Mouse (Mus musculus) common myeloid progenitor, adult 5-6 weeks (primary cell): ENCODE results near the gene Ism2. TPM values are rescaled to one million over a fixed set of nuclear protein-coding genes. Genes with fewer than 3 reads are reported as not detected.
A peak's percentile ranks its signal among the peaks of the same experiment; 100 is the strongest.
"Not testable (repeated sequence)": the region's sequence is repeated elsewhere in the genome, so short reads cannot be mapped to it uniquely, and the experiment has no call there.

ENCODE experiments used
- ATAC-seq: replicated peaks from 2 replicates; pipeline ENCODE4 v1.8.0; 2016; ENCODE audit warnings: low read depth, mild to moderate bottlenecking, moderate TSS enrichment, inconsistent platforms; ENCODE audit not compliant: poor library complexity, severe bottlenecking
- total RNA-seq: library from RNA; stranded (forward); fragments of 200-1000, 187-1606 nt; gene quantifications from 2 replicates; pipeline ENCODE4 v1.2.3, GENCODE M21; 2017

The Ism2 gene
- total RNA-seq, 1 experiment from 2014 or later: not detected

DNA sequence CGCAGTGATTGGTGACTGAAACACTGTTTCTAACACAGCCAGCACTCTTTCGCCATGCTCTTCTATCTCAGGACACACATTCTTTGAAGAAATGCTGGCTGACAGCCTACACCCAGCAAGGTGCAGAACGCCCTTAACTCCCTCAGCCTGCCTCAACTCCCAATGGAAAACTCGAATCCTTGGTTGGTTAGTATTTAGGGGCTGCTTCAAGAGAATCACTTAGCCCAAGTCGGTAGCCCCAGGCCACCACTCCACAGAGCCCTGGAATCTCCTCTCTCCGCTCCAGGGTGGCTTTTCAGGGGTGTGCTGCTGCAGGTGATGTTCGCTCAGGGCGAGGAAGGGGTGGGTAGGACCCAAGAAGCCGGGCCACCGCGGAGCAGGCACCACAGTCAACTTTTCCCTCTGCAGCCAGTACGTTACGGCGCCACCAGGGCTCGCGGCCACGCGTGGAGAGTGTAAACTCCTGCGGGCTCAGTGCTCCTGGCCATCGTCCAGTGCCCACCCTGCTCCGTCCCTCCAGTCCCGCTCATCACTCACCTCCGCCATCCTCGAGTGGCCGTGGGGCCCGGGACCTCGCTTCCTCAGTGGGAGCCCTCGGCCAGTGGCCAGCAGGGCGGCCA, 358 bp downstream of the Ism2 start:
- ATAC-seq: peak; percentile 34

DNA sequence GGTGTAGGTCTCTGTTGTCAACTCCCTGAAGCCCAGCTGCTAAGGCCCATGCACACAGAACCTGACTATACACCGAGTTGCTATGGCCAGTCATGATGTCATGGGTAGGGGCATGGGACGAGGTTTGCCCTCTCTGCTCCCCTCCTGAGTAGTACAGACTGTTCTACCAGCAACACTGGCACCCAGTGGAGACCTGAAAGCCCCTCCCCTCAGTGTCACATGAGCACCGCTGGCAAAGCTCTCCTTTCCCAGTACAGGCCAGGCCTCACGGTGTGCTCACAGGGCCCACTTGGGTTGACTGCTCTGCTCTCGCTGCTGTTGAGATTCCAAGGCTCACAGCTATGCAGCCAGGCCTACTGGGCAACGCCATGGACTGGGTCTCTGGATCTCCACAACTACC, 5.6 kb downstream of the Ism2 start:
- no peak for ATAC-seq

DNA sequence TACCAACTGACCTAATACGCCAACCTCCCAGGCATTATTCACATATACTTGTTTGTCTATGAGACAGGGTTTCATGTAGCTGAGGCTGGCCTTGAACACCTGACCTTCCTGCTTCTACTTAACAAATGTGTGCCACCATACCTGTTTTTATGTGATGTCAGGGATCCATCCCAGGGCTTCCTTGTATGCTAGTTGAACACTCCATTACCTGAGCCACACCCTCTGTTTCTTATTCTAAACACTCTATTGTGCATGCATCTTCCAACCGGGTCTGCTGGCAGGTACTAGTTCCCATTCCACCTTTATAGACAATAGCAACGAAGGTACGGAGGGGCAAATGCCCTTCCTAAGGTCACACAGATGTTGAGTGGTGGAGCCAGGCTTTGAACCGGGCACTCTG, 10.4 kb downstream of the Ism2 start:
- no peak for ATAC-seq

DNA sequence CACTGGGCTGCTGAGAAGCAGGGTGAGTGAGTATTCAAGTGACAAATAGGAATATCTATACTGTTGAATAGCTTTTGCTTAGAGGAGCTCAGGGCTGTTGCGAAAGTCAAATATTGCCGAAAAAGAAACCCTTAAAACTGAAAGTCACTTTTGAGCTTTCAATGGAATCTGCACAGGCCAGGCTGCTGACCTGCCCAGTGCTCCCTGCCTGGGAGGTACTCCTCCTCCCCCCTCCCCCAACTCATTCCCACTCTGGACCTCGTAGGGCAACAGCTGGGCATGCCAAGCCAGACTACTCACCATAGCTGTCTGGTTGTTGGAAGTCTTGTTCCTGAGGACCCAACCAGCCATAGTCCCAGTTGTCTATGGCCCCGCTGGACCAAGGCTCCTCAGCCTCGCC, 14.8 kb downstream of the Ism2 start:
- no peak for ATAC-seq

DNA sequence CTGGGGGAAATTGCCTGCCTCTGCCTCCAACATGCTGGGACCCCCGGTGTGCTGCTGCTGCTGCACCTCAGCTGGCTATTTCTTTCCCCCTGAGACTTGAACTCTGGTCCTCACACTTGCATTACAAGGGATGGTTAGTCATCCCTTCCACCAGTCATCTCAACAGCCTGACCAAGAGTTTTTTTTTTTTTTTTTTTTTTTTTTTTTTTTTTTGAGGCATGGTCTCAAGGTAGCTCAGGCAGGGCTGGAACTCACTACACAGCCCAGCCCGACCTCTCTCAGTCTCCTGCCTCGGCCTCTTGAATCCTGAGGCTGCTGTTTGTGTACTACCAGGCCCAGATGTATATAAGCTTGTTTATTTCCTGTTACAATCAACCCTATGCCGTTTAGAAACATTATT, 15.2 kb downstream of the Ism2 start:
- no peak for ATAC-seq

DNA sequence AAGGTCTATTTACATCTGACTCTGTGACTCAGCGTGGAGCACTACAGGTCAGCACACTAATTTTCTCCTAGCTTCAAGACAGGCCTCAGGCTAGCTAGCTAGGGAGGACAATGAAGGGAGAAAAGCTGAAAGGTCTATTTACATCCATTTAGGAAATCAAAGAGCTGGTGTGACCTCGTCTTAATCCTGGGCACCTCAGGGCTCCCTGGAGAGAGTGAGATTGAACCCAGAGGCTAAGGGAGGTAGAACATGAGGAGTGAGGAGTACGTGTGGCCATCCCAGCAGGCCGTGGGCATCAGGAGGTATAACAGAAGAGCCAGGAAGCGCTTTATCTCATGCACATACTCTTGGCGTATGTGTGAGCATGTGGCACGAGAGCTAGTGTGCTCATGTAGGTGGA, 15.8 kb downstream of the Ism2 start:
- no peak for ATAC-seq

DNA sequence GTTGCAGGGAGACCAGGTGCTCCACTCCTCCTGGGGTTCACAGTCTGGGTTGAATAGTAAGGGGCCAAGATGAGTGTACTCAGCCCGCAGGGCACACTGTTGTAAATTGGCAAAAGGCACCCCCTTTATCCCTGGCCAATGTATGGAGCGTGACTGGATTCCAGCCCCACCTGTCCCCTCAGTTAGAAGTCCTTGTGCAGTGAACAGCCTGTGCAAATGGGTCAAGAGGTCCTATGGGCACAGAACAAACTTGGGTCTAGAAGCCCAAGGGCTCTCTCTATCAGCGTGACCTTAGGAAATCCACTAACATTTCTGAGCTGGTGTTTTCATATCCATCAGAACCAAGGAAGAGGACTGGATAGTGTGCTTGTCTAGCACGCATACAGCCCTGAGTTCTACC, 16.8 kb downstream of the Ism2 start:
- ATAC-seq: no peak

DNA sequence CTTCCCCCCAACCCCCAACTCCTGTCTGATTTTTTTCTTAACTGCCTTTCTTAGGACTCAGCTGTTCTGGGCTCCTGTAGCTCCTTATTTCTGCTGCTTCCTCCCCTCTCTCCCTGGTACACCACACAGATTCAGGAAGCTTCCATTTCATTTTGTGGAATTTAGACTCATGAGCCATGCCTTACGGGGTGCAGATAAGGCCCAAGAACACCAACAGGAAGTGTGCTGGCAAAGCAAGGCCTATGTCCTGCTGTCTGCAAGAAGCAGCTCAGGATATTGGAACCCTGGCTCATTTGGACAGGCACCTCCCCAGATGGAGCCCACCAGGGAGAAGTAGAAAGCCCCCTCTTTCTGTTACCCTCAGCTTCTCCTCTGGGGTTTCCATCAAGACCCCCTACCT, 17.7 kb downstream of the Ism2 start:
- ATAC-seq: peak; percentile 28; the same call in 1 of the 2 replicates

DNA sequence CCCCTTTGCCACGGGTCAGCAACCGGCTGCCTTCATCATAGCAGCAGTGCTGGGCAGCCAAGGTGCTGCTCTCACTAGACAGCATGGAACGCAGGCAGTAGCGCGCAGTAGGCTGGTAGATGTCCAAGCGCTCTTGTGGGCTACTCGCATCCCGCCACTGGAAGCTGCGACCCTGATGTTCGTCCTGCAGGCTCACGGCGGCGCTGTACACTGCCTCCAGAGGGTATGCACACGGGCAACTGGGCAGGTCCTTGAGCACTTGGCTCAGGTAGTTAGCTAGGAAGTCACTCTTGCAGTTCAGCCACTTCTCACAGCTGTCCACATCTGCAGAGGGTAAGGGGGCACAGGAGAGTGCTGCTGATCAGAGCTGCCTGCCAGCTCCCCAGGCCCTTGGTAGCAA, 19.6 kb downstream of the Ism2 start:
- no peak for ATAC-seq

DNA sequence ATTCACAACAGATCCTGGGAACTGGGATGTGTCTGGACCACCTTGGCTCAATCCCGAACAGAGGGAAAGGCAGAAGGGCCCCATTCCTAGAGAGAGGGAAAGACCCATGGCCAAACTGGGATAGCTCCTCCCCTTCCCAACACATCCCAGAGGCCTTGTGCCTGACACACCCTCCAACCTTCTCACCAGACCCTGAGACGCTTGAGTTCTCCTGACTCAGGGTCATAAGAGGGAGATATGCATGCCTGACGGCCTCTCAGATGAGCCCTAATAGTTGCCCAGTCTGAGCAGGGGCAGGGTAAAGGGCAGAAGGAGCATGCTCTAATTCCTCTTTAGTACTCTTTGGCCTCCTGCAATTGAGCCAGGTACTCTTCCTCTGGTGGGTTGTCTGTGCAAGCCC, 20.2 kb downstream of the Ism2 start:
- no peak for ATAC-seq

DNA sequence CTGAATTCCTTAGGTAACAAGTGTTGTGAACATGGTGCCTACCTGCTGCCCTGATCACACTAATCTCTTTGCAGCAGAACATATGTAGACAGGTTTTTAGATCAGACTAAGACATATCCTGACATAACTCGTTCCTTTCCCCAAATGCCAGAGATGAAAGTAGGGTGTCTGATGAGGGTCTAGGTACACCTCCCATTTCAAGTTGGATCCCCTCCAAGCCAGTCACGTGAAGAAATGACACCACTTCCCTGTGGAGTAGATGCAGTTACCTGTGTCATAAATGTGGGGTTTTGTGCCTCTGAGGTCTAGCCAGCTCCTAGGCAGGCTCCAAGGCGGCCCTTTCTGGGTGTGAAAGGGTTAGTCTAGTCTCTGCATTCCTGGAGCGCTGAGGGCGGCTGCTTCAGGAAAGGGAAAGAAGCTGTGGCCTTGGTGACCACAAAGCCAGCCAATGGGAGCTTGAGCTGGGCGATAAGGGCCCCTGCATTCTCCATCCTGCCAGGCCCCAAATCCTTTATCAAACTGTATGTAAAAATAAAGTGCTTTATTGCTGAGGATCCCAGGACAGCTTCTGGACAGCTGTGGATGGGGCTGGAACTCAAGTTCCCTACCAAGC, 21.3 kb downstream of the Ism2 start:
- peak; percentile 85 for ATAC-seq

DNA sequence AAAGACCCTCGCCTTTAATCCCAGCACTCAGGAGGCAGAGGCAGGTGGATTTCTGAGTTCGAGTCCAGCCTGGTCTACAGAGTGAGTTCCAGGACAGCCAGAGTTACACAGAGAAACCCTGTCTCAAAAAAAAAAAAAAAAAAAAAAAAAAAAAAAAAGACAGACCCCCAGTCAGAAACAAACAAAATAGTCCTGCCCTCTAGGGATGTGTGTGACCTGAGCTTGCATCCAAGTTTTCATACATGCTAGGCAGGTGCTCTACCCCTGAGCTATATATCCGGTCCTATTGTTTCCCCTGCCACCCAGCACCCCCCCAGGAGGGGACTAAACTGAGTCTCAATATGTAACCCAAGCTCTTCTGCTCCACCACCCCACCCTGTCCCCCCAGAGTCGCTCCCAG, 22.3 kb downstream of the Ism2 start:
- not testable (repeated sequence) for ATAC-seq

DNA sequence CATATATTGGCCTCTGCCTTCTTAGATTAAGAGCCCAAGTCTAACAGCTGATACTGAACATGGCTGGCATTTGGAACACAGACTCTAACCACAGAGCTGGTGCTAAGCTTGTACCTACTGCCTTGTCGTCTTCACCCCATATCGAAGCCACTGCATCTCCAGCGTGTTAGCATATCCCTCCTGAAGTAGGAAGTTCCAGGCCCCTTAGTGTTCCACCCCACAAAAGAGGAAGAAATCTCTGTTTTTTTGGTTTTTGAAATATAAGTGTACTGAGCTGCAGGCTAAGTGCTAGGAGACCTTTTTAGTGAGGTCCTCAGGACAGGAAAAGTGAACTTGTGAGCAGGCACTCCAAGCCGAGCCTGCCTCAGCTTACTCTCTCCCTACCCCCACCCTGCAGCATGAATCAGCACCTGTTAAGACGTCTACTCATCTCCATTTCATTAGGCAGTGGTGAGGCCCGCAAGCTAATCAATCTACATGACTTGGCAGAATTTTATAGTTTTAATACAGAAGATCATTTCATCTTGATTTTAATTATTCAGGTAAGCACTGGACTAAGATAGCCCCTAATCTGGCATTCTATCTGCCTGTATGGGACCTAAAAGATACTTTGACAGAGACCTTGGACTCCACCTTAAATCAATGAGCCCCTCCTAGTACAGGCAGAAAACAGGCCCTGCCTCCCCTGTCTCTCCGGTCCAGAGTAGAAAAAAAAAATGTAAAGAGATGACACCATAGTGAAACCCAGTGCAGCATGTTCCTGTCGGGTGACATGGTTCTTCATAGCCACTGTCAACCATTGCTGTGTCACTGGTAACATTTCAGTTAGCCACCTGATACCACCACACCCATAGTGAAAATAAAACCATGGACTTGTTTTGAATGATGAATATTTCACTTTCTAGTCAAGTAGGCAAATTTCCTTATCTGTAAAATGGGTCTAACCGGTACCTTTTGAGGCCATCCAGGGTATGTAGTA, 24.4 kb downstream of the Ism2 start:
- ATAC-seq: no peak

DNA sequence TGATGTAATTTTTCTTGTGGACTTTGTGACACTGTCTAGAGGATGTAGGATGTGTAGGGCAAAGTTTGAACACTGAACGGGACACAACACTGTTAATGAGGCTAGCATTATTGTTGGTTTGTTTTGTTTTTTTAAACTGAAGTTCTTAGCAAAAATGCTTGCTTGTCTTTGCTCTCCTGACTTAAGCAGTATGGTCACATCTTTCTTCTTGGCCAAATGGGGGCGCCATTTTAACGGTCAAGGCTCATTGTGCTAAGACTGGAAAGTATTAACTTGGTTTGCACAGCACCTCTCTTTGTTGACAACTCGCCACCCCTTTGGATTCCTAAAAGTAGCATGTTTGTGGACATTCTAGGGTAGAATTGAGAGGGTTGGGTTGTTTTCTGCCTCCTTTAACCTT, 31.8 kb downstream of the Ism2 start:
- ATAC-seq: no peak

DNA sequence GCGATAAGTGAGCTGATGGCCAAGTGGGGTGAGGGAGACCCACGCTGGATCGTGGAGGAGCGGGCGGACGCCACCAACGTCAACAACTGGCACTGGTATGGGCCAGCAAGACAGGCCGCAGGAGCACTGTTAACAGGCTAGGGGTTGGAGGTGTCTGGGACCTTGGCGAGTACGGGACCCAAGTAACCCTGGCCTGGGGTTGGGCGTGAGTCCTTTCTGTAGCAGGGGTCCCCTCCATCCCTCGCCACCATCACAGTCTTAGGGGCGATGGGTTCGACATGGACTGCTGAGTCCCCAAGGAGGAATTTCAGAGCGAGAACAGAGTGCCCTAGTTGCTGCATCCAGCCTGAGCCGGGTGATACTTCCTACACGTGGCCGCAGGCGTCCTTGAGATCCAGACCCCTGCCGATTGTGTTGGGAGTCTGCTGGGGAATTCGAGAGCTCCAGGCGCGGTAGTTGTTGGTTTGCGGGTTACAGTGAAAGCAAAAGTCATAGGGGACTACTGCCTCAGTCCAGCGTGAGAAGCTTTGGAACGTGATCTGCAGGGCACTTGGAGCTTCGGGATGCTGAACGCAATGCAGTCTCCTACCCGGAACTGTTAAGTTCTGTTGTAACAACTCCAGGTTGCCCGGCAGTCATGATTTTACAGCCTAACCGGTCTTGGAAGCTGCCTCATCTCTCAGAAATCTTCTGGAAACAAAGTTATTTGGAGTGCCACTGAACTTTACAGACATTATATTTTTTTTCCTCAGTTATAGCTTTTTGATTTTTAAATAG, 32.5 kb downstream of the Ism2 start:
- peak; percentile 10 for ATAC-seq

DNA sequence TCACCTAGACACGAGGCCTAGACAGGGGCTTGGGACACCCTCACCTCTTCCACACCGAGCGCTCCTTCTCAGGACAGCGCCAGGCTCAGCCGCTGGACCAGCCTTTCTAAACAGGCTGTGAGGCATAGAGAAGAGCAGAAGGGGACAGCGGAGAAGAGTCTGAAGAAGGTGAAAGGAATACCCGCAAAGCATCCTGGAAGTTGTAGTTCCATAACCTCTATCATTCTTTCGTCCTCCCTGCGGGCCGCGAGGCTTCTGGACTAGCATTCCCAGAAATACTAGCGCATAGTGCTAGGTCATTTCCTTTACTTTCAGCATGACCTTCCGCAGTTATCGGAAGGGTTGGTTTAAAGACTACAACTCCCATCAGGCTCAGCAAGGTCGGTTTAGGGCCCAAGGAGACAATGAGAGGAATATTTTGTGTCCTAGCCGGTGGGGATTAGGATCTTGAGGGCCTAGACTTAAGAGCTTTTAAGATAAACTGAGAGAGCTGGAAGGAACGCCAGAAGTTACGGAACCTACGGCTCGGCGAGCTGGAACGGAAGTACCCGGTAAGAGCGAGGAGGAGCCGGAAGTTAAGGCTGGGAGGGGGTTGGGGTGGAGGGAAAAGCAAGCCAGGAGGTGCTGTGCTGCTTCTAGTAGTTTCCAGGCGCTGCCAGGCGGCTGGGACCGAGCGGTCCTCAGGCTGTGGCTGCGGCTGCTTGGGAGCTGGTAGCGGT, 33.2 kb downstream of the Ism2 start, which contains the start of the genes Vipas39 and Ahsa1:
TSS of gene Vipas39 (minus strand) at position 149 of the 719 bp plus-strand sequence.
TSS of gene Ahsa1 (plus strand) at position 372 of the 719 bp plus-strand sequence.
- peak; percentile 92 for ATAC-seq

DNA sequence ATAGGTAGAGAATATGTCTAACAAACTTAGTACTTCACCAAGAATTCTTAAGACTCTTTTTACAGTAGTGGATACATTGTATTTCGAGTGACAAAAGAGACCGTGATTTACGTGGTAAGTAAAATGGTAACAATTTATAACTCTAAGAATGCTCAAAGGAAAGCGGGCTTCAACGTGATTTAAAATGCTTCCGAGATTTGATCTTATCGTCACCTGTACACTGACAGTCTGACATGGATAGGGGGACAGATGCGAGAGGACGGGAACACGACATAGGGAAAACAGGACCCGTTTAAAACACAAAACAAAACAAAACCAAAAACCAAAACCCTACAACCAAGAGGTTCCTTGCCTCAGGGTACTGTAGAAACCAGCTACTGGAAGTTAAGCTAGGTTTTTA, 34.1 kb downstream of the Ism2 start:
- no peak for ATAC-seq

DNA sequence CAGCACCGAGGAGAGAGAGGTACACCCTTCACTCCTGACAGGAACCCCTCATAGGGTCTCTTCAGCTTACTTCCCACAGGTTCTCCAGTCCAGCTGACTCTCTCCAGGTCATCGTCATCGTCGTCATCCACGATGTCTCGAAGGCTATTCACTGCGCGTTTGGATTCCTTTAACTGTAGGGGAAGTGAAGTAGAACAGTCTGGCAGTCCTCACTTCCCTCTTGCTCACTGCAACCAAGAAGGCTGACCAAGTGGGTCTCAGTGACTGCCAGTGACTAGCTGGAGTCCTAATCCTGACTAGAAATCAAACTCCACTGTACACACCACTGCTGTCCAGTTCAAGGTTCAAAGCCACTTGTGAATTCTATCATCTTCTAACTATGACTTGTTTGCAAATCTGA, 38.9 kb downstream of the Ism2 start:
- no peak for ATAC-seq

DNA sequence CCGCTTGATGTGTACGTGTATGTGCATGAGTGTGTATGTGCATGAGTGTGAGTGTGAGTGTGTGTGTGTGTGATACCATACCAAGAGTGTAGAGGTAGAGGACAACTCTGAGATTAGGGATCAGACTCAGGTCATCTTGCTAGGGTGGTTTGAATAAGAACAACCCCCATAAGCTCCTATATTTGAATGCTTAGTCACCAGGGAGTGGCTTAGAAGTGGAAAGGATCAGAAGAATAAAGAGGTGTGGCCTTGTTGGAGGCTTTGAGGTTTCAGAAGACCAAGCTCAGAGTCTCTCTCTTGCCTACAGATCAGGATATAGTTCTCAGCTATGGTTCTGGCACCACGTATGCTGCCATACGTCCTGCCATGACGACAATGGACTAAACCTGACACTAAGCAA, 42.9 kb downstream of the Ism2 start:
- ATAC-seq: peak; percentile 42

DNA sequence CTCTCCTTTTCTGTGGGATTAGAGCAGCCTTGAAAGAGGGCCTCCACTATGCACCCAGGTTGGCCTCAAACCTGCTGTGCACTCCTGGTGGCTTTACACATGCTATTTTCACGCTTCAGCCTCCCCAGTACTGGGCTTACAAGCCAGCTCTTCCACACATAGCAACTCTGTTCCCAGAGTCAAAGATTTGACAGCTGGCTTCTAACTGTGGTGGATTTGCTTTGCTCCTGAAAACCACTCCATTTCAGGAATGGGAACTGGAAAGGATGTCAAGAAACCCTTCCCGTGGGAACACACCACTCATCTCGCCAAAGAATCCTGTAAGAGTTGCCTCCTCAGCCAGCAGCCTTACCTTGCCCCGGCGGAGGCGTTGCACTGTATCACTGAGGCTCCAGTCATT, 45.6 kb downstream of the Ism2 start:
- ATAC-seq: no peak
